ENCODE assay signal across 10 mouse cellular contexts in genomic region chr6:29833568-29834255, GRCm38 (mm10).
A peak's percentile ranks its signal among the peaks of the same experiment; 100 is the strongest.
DNase-seq lines count a peak whose midpoint lies in the region; ATAC-seq and TF ChIP-seq lines count a peak whose summit lies in the region.
"Had no signal": no experiment of that assay in that cellular context is flagged by ENCODE, and none has a peak within 500 bp of the region (broad histone marks: within the 10 kb centered on the region; RNA-seq: fewer than 3 reads in every experiment).

No protein-coding gene starts in this region.

- no peak overlapping the region for H3K4me3 ChIP-seq in hindbrain, embryonic 11.5 days (ENCODE audit: low read depth, low read length)
- H3K4me3 ChIP-seq in hindbrain, embryonic 13.5 days = no peak overlapping the region
- H3K4me3 ChIP-seq in midbrain, postnatal 0 days (ENCODE audit: low read depth, low read length) = no peak overlapping the region
- no peak overlapping the region for H3K4me3 ChIP-seq in midbrain, embryonic 15.5 days
- no peak overlapping the region for H3K4me3 ChIP-seq in forebrain, embryonic 13.5 days
- H3K4me3 ChIP-seq: embryonic facial prominence, embryonic 15.5 days; limb, embryonic 12.5 days had no signal

- WGBS in hindbrain, embryonic 11.5 days = 83% methylated on average over 4 of the region's 4 CpGs
- 74% methylated on average over 4 of the region's 4 CpGs for WGBS in hindbrain, embryonic 13.5 days
- WGBS in midbrain, postnatal 0 days = 63% methylated on average over 4 of the region's 4 CpGs
- 67% methylated on average over 4 of the region's 4 CpGs for WGBS in midbrain, embryonic 15.5 days
- WGBS in forebrain, embryonic 13.5 days = 66% methylated on average over 4 of the region's 4 CpGs

- no peak overlapping the region for H3K27ac ChIP-seq in hindbrain, embryonic 11.5 days (ENCODE audit: low read depth, low read length)
- H3K27ac ChIP-seq in hindbrain, embryonic 13.5 days = no peak overlapping the region
- no peak overlapping the region for H3K27ac ChIP-seq in midbrain, postnatal 0 days (ENCODE audit: low read depth, low read length)
- H3K27ac ChIP-seq in midbrain, embryonic 15.5 days = no peak overlapping the region
- no peak overlapping the region for H3K27ac ChIP-seq in forebrain, embryonic 13.5 days
- H3K27ac ChIP-seq: embryonic facial prominence, embryonic 15.5 days; limb, embryonic 12.5 days had no signal

- TF ChIP-seq CTCF in midbrain, postnatal 0 days (IDR thresholded peaks at IDR 0.05) = peak; percentile 75

- DNase-seq in hindbrain, embryonic 11.5 days (ENCODE audit: low spot score) = peak; percentile 35
- peak; percentile 40 for DNase-seq in midbrain, postnatal 0 days (ENCODE audit: low spot score)
- peak; percentile 68 for DNase-seq in adipocyte (ENCODE audit: low spot score)
- DNase-seq in telencephalon, adult 2 months (ENCODE audit: low read depth, low spot score) = peak; percentile 12

- H3K4me1 ChIP-seq in hindbrain, embryonic 11.5 days (replicated peaks; ENCODE audit: control insufficient read depth, insufficient read depth, low read length) = no peaks in the 10 kb centered on the region
- no peaks in the 10 kb centered on the region for H3K4me1 ChIP-seq in hindbrain, embryonic 13.5 days (replicated peaks)
- H3K4me1 ChIP-seq in midbrain, postnatal 0 days (ENCODE audit: insufficient read depth, low read length) = no peaks in the 10 kb centered on the region
- no peaks in the 10 kb centered on the region for H3K4me1 ChIP-seq in midbrain, embryonic 15.5 days
- no peaks in the 10 kb centered on the region for H3K4me1 ChIP-seq in forebrain, embryonic 13.5 days
- H3K4me1 ChIP-seq: embryonic facial prominence, embryonic 15.5 days; limb, embryonic 12.5 days had no signal

- no peak overlapping the region for H3K9ac ChIP-seq in hindbrain, embryonic 11.5 days (ENCODE audit: low read depth, low read length)
- H3K9ac ChIP-seq in hindbrain, embryonic 13.5 days = no peak overlapping the region
- no peak overlapping the region for H3K9ac ChIP-seq in midbrain, postnatal 0 days (replicated peaks; ENCODE audit: low read length, poor library complexity, severe bottlenecking)
- H3K9ac ChIP-seq in midbrain, embryonic 15.5 days = no peak overlapping the region
- no peak overlapping the region for H3K9ac ChIP-seq in forebrain, embryonic 13.5 days
- H3K9ac ChIP-seq: embryonic facial prominence, embryonic 15.5 days; limb, embryonic 12.5 days had no signal

- H3K36me3 ChIP-seq in hindbrain, embryonic 11.5 days (ENCODE audit: control insufficient read depth, insufficient read depth, low read length) = no peaks in the 10 kb centered on the region
- no peaks in the 10 kb centered on the region for H3K36me3 ChIP-seq in hindbrain, embryonic 13.5 days
- H3K36me3 ChIP-seq in midbrain, postnatal 0 days (ENCODE audit: insufficient read depth, low read length) = no peaks in the 10 kb centered on the region
- no peaks in the 10 kb centered on the region for H3K36me3 ChIP-seq in midbrain, embryonic 15.5 days (replicated peaks)
- H3K36me3 ChIP-seq in forebrain, embryonic 13.5 days (ENCODE audit: poor library complexity, severe bottlenecking) = no peaks in the 10 kb centered on the region
- H3K36me3 ChIP-seq: embryonic facial prominence, embryonic 15.5 days; limb, embryonic 12.5 days had no signal

- no peak for ATAC-seq in hindbrain, embryonic 11.5 days (ENCODE audit: low FRiP score)
- ATAC-seq in hindbrain, embryonic 13.5 days (ENCODE audit: low FRiP score) = no peak
- no peak for ATAC-seq in midbrain, postnatal 0 days (ENCODE audit: low FRiP score)
- no peak for ATAC-seq in midbrain, embryonic 15.5 days (replicated peaks)
- ATAC-seq in monocyte, adult 5-6 weeks (replicated peaks; ENCODE audit: insufficient number of reproducible peaks, low FRiP score, low TSS enrichment, poor library complexity, severe bottlenecking) = no peak
- ATAC-seq in forebrain, embryonic 13.5 days = no peak

- no peak overlapping the region for H3K4me2 ChIP-seq in hindbrain, embryonic 11.5 days (replicated peaks; ENCODE audit: low read depth, low read length)
- no peak overlapping the region for H3K4me2 ChIP-seq in hindbrain, embryonic 13.5 days
- H3K4me2 ChIP-seq in midbrain, postnatal 0 days (ENCODE audit: low read depth, low read length, poor library complexity, severe bottlenecking) = no peak overlapping the region
- no peak overlapping the region for H3K4me2 ChIP-seq in midbrain, embryonic 15.5 days
- H3K4me2 ChIP-seq in forebrain, embryonic 13.5 days = no peak overlapping the region
- H3K4me2 ChIP-seq: embryonic facial prominence, embryonic 15.5 days; limb, embryonic 12.5 days had no signal

- H3K9me3 ChIP-seq in hindbrain, embryonic 11.5 days (ENCODE audit: control insufficient read depth, low read length) = no peaks in the 10 kb centered on the region
- no peaks in the 10 kb centered on the region for H3K9me3 ChIP-seq in hindbrain, embryonic 13.5 days
- no peaks in the 10 kb centered on the region for H3K9me3 ChIP-seq in midbrain, postnatal 0 days (ENCODE audit: low read length)
- H3K9me3 ChIP-seq in midbrain, embryonic 15.5 days = no peaks in the 10 kb centered on the region
- no peaks in the 10 kb centered on the region for H3K9me3 ChIP-seq in forebrain, embryonic 13.5 days (replicated peaks)
- H3K9me3 ChIP-seq: embryonic facial prominence, embryonic 15.5 days; limb, embryonic 12.5 days had no signal

- no peaks in the 10 kb centered on the region for H3K27me3 ChIP-seq in hindbrain, embryonic 11.5 days (ENCODE audit: control insufficient read depth, insufficient read depth, low read length)
- H3K27me3 ChIP-seq in hindbrain, embryonic 13.5 days = no peaks in the 10 kb centered on the region
- no peaks in the 10 kb centered on the region for H3K27me3 ChIP-seq in midbrain, postnatal 0 days (ENCODE audit: insufficient read depth, low read length)
- no peaks in the 10 kb centered on the region for H3K27me3 ChIP-seq in midbrain, embryonic 15.5 days (replicated peaks)
- H3K27me3 ChIP-seq in forebrain, embryonic 13.5 days = no peaks in the 10 kb centered on the region
- H3K27me3 ChIP-seq: embryonic facial prominence, embryonic 15.5 days; limb, embryonic 12.5 days had no signal

Comparison
In these comparisons a context has a peak if more than half of its experiments do, and no peak if none do; other contexts are left out.
1. DNase-seq: peak in every context shown above with its lines; median percentile 68 in adipocyte; 40 in midbrain, postnatal 0 days; 35 in hindbrain, embryonic 11.5 days; 12 in telencephalon, adult 2 months.